Mouse (Mus musculus) hindlimb bud, embryonic 11.5 days (tissue): ENCODE results near the gene Bex2.
"Not testable (repeated sequence)": the region's sequence is repeated elsewhere in the genome, so short reads cannot be mapped to it uniquely, and the experiment has no call there.

Experiments
- DNase-seq: peaks from one replicate; pipeline ENCODE4 v3.0.0-alpha.2; 2012; ENCODE audit warnings: low read depth, low spot score; ENCODE audit errors: extremely low spot score

The Bex2 gene

DNA sequence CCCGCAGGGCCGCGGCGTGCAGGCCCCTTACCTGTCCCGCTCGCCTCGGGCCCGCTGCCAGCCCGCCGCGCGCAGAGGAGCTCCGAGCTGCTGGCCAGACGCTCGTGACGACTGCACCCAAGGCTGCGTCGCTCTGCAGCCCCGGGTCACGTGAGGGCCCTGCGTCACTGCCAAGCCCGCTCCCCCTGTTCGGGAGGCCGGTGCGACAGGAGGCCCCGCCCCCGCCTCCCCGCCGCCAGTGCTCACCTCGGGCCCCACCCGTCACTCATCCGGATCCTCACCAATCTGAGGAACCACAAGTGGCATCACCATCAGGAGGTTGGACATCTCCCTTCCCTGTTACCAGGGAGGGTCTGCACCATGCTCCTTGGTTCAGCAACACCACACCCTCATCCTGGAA is at the start of gene Bex2:
Bex2 (minus strand) TSS at position 217 of the 400 bp plus-strand sequence.
- DNase-seq = not testable (repeated sequence)

DNA sequence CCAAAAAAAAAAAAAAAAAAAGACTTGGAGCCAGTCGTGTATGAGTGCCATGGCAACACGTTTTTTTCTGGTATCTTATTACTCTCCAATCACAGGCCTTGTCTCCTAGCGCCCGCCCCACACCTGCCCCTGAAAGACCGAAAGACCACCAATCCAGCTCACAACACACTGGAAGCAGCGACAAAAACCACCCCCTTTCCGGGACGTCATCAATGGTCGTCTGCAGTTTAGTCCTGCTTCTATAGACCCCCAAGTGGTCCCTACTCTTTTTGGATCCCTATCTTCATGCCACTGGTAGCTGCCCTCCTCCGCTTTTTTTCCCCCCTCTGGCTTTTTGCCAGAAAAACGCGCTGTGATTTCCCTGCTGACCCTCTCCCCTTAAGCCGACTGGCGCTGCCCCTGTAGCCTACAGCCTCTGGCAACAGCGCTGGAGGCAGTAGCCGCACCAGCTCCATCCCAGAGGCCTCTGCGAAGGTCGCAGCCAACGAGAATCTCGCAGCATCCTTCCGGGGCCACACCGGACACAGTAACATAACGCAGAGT is 47.5 kb upstream of the Bex2 start:
- DNase-seq = peak; percentile 62

DNA sequence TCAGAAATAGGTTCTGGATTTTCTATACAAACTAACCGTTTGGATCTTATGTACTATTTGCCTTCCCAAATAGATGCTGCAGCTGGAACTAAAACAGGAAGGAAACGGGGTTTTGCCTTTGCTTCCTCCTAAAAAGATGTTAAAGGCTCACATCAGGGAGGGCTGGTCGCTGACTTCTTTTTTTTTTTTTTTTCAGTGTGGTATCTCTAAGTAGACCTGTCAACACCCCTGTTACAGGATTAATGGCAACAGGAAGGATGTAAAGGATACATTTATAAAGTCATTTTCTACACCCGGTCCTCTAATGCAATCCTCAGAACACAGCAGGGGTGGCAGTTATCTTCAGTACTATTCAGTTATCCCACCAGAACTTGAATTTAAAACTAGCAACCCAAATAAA is 47.0 kb upstream of the Bex2 start:
- no peak for DNase-seq

DNA sequence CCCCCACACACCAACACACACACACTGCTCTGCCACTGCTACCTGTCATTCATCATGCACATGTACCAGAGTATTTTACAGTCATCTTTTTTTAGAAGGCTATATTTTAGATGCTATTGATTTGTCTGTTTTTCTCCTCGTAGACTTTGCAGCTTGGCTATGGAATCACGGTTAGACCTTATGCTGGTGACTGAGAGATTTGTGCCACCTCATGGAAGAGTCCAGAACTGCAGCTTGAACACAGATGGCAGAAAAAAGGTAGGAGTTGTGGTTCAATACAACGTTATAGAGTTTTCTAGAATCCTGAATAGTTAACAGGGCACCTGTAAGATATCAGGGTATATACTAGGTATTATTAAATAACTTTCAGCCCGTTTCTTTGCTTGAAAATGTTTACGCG is 39.9 kb upstream of the Bex2 start:
- no peak for DNase-seq

GRCm38 (mm10) chrX:136104724-136105088 is 36.7 kb upstream of the Bex2 start:
- DNase-seq = no peak

DNA sequence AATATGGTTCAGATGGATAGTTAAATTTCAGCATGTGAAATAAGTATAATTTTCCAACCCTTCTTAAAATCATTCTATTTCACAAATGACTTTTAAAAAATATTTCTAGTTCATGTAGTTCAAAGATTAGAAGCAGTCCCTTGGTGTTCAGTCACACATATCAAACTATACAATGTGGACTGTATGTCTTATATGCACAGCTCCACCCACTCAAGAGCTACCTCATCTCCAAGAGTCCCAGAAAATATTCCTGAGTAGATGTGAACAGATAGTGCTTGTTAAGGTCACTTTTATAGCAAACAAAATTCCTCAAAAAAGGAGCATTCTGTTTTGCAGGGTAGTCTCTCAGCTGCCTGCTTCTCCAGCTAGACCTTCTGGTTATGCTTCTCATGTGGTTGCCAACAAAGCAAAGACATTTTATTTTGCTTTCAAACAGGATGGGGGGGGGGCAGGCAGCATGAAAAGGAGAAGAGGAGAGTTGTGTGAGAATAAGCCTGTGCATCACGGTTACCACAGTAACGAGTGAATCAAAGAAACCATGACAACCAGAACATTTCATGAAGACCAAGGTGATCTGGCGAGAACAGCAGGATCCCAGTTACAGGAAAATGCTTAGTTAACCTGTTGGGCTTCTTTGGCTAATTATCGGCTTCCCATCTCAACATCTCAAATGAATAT is 36.1 kb upstream of the Bex2 start:
- no peak for DNase-seq

DNA sequence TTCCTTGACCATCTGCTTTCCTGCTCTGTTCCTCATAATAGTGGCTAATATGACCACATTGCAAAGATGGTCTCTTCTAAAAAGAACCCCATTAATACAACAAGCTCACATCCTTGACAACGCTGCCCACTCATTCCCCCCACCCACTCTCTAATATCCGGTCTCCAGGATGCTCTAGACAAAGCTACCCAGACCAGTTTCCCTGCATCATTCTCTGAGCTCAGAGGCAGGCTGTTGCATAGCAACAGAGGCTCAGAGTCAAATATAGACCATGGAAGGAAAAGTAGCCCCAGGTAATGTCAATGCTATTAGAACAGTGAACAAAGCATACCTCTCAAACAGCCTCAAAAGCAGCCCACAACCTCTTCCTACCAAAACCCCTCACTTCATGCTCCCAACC is 26.4 kb upstream of the Bex2 start:
- DNase-seq = no peak

- DNase-seq = no peak
Measured at GRCm38 (mm10) chrX:136092497-136093279, 24.7 kb upstream of the Bex2 start.

DNA sequence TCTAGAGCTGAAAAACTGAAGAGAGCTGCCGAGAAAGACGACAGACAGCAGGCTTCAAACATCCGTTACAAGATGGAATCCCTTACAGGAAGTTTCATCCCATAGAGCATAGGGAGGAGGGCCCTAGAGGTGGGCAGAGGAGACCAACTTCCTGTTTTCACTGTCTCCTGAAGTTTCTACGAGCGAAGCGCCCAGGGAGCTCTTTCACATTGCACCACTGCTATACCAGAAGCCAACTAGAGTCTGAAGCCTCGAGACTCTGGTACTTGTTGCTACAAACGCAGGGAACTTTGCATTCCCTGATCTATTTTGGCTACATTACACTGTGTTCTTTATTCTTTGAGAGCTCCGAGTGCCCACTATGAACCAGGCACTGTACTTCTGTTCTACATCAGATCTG is 17.1 kb upstream of the Bex2 start, which contains the start of gene Nxf3:
Nxf3 (minus strand) TSS at position 101 of the 400 bp plus-strand sequence.
- no peak for DNase-seq

- DNase-seq = not testable (repeated sequence)
Measured at GRCm38 (mm10) chrX:136067201-136067991, 640 bp downstream of the Bex2 start.

GRCm38 (mm10) chrX:136060698-136061097 is 7.3 kb downstream of the Bex2 start:
- DNase-seq = no peak

- DNase-seq = no peak
Measured at GRCm38 (mm10) chrX:136051219-136051618, 16.8 kb downstream of the Bex2 start.

DNA sequence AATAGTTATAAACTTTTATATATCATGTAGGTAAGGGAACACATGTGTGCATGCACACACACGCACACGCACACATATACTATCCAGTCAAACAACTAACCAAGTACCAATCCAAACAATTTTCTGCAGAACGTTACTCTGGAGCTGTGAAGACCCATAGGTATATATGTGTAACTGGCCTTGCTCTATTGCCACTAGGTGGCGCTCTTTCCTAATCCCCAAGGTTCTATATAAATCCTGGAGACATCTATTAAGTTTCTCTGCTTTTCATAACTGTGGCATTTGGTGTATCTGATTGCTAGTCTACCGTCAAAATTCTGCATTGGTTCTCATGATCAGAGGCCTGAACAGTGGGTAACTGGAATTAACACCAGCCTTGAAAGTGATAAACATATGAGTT is 20.5 kb downstream of the Bex2 start:
- peak; percentile 41 for DNase-seq

GRCm38 (mm10) chrX:136043726-136044125 is 24.3 kb downstream of the Bex2 start:
- DNase-seq = no peak

- DNase-seq = not testable (repeated sequence)
Measured at GRCm38 (mm10) chrX:136032799-136033763, 35.0 kb downstream of the Bex2 start, which contains the start of gene Arxes1. Gene Arxes1 (plus strand): TSS chrX:136033367.

DNA sequence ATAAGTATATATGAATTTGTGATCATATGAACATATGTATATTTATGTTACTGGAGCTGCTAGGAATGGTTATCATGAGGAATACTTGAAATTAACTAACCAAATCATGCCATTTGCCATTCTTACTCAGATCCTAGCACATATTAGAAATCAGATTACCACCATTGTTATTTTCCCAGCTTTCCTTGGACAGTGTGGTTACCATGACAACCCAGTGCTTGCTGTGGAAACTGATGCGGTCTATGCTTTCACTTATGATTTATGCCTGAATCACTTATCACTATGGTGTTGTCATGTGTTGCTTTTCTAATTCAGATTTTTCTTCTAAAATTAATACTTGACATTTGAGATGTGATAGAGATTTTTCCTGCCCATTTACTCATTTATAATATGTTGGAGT is 37.7 kb downstream of the Bex2 start:
- DNase-seq = no peak
